Mouse (Mus musculus): ENCODE measurements around the gene Snca.

- no peak for TF ChIP-seq POLR2A (IDR thresholded peaks at IDR 0.05; ENCODE audit: insufficient read depth, low read depth, low read length)
- TF ChIP-seq CTCF (IDR thresholded peaks at IDR 0.05; ENCODE audit: insufficient read depth, low read depth, low read length), result no peak
These were observed 147.4 kb downstream of the Snca start for GRCm38 (mm10) chr6:60682233-60682632.

Measured in olfactory bulb, adult 2 months (tissue).